Mouse (Mus musculus): Measurements from ENCODE around the gene Adgrg6. TPM values are rescaled to one million over a fixed set of nuclear protein-coding genes. Genes with fewer than 3 reads are reported as not detected.
A peak's percentile ranks its signal among the peaks of the same experiment; 100 is the strongest.

Gene Adgrg6
- total RNA-seq (2021): 1 to 10 TPM; 1.9 to 2.4 TPM
- long read RNA-seq, experiment 1: 0 reads
- long read RNA-seq, experiment 2, partial matches to known transcripts: 1 of 1 reads
- long read RNA-seq, experiment 2, other reads (novel, unspliced or antisense): 0 of 1 reads

GRCm38 (mm10) chr10:14544941-14545717, at the start of gene Adgrg6:
Adgrg6 (minus strand) TSS chr10:14545659.
- DNase-seq (ENCODE audit: low spot score in 2 of 2): peak; percentile 13 to 44

- DNase-seq (ENCODE audit: low spot score in 2 of 2): no peak
These were observed 46.8 kb upstream of the Adgrg6 start for GRCm38 (mm10) chr10:14592215-14592614.

GRCm38 (mm10) chr10:14590816-14591215, 45.4 kb upstream of the Adgrg6 start:
- DNase-seq (ENCODE audit: low spot score in 2 of 2): no peak

GRCm38 (mm10) chr10:14589667-14590066, 44.2 kb upstream of the Adgrg6 start:
- DNase-seq (ENCODE audit: low spot score in 2 of 2): no peak

GRCm38 (mm10) chr10:14583496-14583895, 38.0 kb upstream of the Adgrg6 start:
- no peak for DNase-seq (ENCODE audit: low spot score in 2 of 2)

- no peak for DNase-seq (ENCODE audit: low spot score in 2 of 2)
These were observed 28.8 kb upstream of the Adgrg6 start for GRCm38 (mm10) chr10:14574255-14574654.

GRCm38 (mm10) chr10:14571143-14571542, 25.7 kb upstream of the Adgrg6 start:
- DNase-seq (ENCODE audit: low spot score in 2 of 2): no peak

- DNase-seq (ENCODE audit: low spot score in 2 of 2): no peak
These were observed 25.2 kb upstream of the Adgrg6 start for GRCm38 (mm10) chr10:14570616-14571015.

GRCm38 (mm10) chr10:14546111-14546551, 672 bp upstream of the Adgrg6 start:
- DNase-seq (ENCODE audit: low spot score in 2 of 2): no peak

GRCm38 (mm10) chr10:14544608-14544940, 885 bp downstream of the Adgrg6 start:
- DNase-seq (ENCODE audit: low spot score in 2 of 2): no peak

GRCm38 (mm10) chr10:14543511-14544067, 1.9 kb downstream of the Adgrg6 start:
- DNase-seq (ENCODE audit: low spot score in 2 of 2): no peak

- DNase-seq (ENCODE audit: low spot score in 2 of 2): no peak
These were observed 8.4 kb downstream of the Adgrg6 start for GRCm38 (mm10) chr10:14537102-14537501.

- no peak for DNase-seq (ENCODE audit: low spot score in 2 of 2)
These were observed 14.4 kb downstream of the Adgrg6 start for GRCm38 (mm10) chr10:14531090-14531489.

GRCm38 (mm10) chr10:14530670-14531069, 14.8 kb downstream of the Adgrg6 start:
- no peak for DNase-seq (ENCODE audit: low spot score in 2 of 2)

GRCm38 (mm10) chr10:14527765-14528164, 17.7 kb downstream of the Adgrg6 start:
- no peak for DNase-seq (ENCODE audit: low spot score in 2 of 2)

GRCm38 (mm10) chr10:14522729-14523128, 22.7 kb downstream of the Adgrg6 start:
- DNase-seq (ENCODE audit: low spot score in 2 of 2): no peak

GRCm38 (mm10) chr10:14520912-14521675, 24.4 kb downstream of the Adgrg6 start:
- DNase-seq (ENCODE audit: low spot score in 2 of 2): no peak

GRCm38 (mm10) chr10:14517909-14518308, 27.6 kb downstream of the Adgrg6 start:
- no peak for DNase-seq (ENCODE audit: low spot score in 2 of 2)

- DNase-seq (ENCODE audit: low spot score in 2 of 2): no peak
These were observed 33.4 kb downstream of the Adgrg6 start for GRCm38 (mm10) chr10:14511904-14512663.

GRCm38 (mm10) chr10:14511157-14511556, 34.3 kb downstream of the Adgrg6 start:
- DNase-seq (ENCODE audit: low spot score in 2 of 2): no peak

- DNase-seq (ENCODE audit: low spot score in 2 of 2): no peak
These were observed 49.8 kb downstream of the Adgrg6 start for GRCm38 (mm10) chr10:14495658-14496057.

Measured in adrenal gland, adult 18-20 months (tissue).